Mouse (Mus musculus): ENCODE data around the gene Cidec. TPM values are rescaled to one million over a fixed set of nuclear protein-coding genes. Genes with fewer than 3 reads are reported as not detected.
A peak's percentile ranks its signal among the peaks of the same experiment; 100 is the strongest.

Gene Cidec
- polyA plus RNA-seq, 1 experiment from 2014 or later, result 31.2 TPM

GRCm38 (mm10) chr6:113443091-113443490, 7.5 kb upstream of the Cidec start:
- Histone ChIP-seq H3K27ac (replicated peaks) (peak overlapping the region; percentile 87), H3K27me3 (ENCODE audit: control insufficient read depth, insufficient read depth, low read length) (no peaks in the 10 kb centered on the region), H3K4me2 (replicated peaks; ENCODE audit: low read depth) (peak overlapping the region; percentile 94), H3K9ac (ENCODE audit: low read length) (peak overlapping the region; percentile 96), H3K9me3 (ENCODE audit: control insufficient read depth, low read length) (no peaks in the 10 kb centered on the region), H3K4me3 (ENCODE audit: low read depth, low read length) (peak overlapping the region; percentile 88), H3K4me1 (replicated peaks; ENCODE audit: control insufficient read depth, insufficient read depth) (0 out of 2 replicates have a peak, but pooled peaks cover 3% of the 10 kb centered on the region), H3K36me3 (ENCODE audit: control insufficient read depth, insufficient read depth, low read length) (no peaks in the 10 kb centered on the region)
- ATAC-seq (ENCODE audit: low FRiP score, low TSS enrichment) (no peak), DNase-seq (ENCODE audit: low spot score) (peak; percentile 20)
- WGBS, result 42% methylated on average over 12 of the region's 12 CpGs
- TF ChIP-seq CTCF (IDR thresholded peaks at IDR 0.05; ENCODE audit: low read depth) (peak; percentile 57), EP300 (optimal IDR thresholded peaks at IDR 0.05) (no peak)

GRCm38 (mm10) chr6:113442442-113443090, 7.0 kb upstream of the Cidec start, which contains the start of gene Jagn1:
TSS of gene Jagn1 (plus strand) at chr6:113442569.
- H3K27me3 ChIP-seq (ENCODE audit: control insufficient read depth, insufficient read depth, low read length), result no peaks in the 10 kb centered on the region
- DNase-seq (ENCODE audit: low spot score), result peak; percentile 94
- H3K9me3 ChIP-seq (ENCODE audit: control insufficient read depth, low read length), result no peaks in the 10 kb centered on the region
- under 1% methylated on average over 45 of the region's 45 CpGs for WGBS
- H3K4me3 ChIP-seq (ENCODE audit: low read depth, low read length), result peak within 1 kb of the TSS; percentile 88
- peak within 1 kb of the TSS; percentile 96 for H3K9ac ChIP-seq (ENCODE audit: low read length)
- H3K4me1 ChIP-seq (replicated peaks; ENCODE audit: control insufficient read depth, insufficient read depth), result 0 out of 2 replicates have a peak, but pooled peaks cover 3% of the 10 kb centered on the region
- peak within 1 kb of the TSS; percentile 94 for H3K4me2 ChIP-seq (replicated peaks; ENCODE audit: low read depth)
- H3K36me3 ChIP-seq (ENCODE audit: control insufficient read depth, insufficient read depth, low read length), result no peaks in the 10 kb centered on the region
- peak within 1 kb of the TSS; percentile 87 for H3K27ac ChIP-seq (replicated peaks)
- TF ChIP-seq CTCF (IDR thresholded peaks at IDR 0.05; ENCODE audit: low read depth), result no peak
- no peak for TF ChIP-seq EP300 (optimal IDR thresholded peaks at IDR 0.05)
- peak; percentile 78 for ATAC-seq (ENCODE audit: low FRiP score, low TSS enrichment)

- 0 out of 2 replicates have a peak, but pooled peaks cover 3% of the 10 kb centered on the region for H3K4me1 ChIP-seq (replicated peaks; ENCODE audit: control insufficient read depth, insufficient read depth)
- peak overlapping the region; percentile 88 for H3K4me3 ChIP-seq (ENCODE audit: low read depth, low read length)
- TF ChIP-seq EP300 (optimal IDR thresholded peaks at IDR 0.05) (no peak), CTCF (IDR thresholded peaks at IDR 0.05; ENCODE audit: low read depth) (no peak)
- H3K9me3 ChIP-seq (ENCODE audit: control insufficient read depth, low read length), result no peaks in the 10 kb centered on the region
- no peaks in the 10 kb centered on the region for H3K36me3 ChIP-seq (ENCODE audit: control insufficient read depth, insufficient read depth, low read length)
- no peak for DNase-seq (ENCODE audit: low spot score)
- peak overlapping the region; percentile 94 for H3K4me2 ChIP-seq (replicated peaks; ENCODE audit: low read depth)
- WGBS, result 41% methylated on average over 9 of the region's 9 CpGs
- peak overlapping the region; percentile 96 for H3K9ac ChIP-seq (ENCODE audit: low read length)
- H3K27me3 ChIP-seq (ENCODE audit: control insufficient read depth, insufficient read depth, low read length), result no peaks in the 10 kb centered on the region
- H3K27ac ChIP-seq (replicated peaks), result 0 out of 2 replicates have a peak overlapping the region, but pooled peaks have one; percentile 36
- ATAC-seq (ENCODE audit: low FRiP score, low TSS enrichment), result no peak
Observed at GRCm38 (mm10) chr6:113442087-113442441, 6.5 kb upstream of the Cidec start.

GRCm38 (mm10) chr6:113441147-113441680, 5.7 kb upstream of the Cidec start:
- DNase-seq (ENCODE audit: low spot score) (peak; percentile 89), ATAC-seq (ENCODE audit: low FRiP score, low TSS enrichment) (peak; percentile 38)
- Histone ChIP-seq H3K4me2 (replicated peaks; ENCODE audit: low read depth) (no peak overlapping the region), H3K9ac (ENCODE audit: low read length) (no peak overlapping the region), H3K36me3 (ENCODE audit: control insufficient read depth, insufficient read depth, low read length) (no peaks in the 10 kb centered on the region), H3K27ac (replicated peaks) (no peak overlapping the region), H3K4me1 (replicated peaks; ENCODE audit: control insufficient read depth, insufficient read depth) (0 out of 2 replicates have a peak, but pooled peaks cover 3% of the 10 kb centered on the region), H3K27me3 (ENCODE audit: control insufficient read depth, insufficient read depth, low read length) (no peaks in the 10 kb centered on the region), H3K4me3 (ENCODE audit: low read depth, low read length) (no peak overlapping the region), H3K9me3 (ENCODE audit: control insufficient read depth, low read length) (no peaks in the 10 kb centered on the region)
- 56% methylated on average over 7 of the region's 7 CpGs for WGBS
- TF ChIP-seq CTCF (IDR thresholded peaks at IDR 0.05; ENCODE audit: low read depth) (peak; percentile 94), EP300 (optimal IDR thresholded peaks at IDR 0.05) (no peak)

- Histone ChIP-seq H3K4me3 (ENCODE audit: low read depth, low read length) (no peak overlapping the region), H3K27ac (replicated peaks) (no peak overlapping the region), H3K9ac (ENCODE audit: low read length) (no peak overlapping the region), H3K4me1 (replicated peaks; ENCODE audit: control insufficient read depth, insufficient read depth) (0 out of 2 replicates have a peak, but pooled peaks cover 3% of the 10 kb centered on the region), H3K4me2 (replicated peaks; ENCODE audit: low read depth) (no peak overlapping the region), H3K9me3 (ENCODE audit: control insufficient read depth, low read length) (no peaks in the 10 kb centered on the region), H3K36me3 (ENCODE audit: control insufficient read depth, insufficient read depth, low read length) (no peaks in the 10 kb centered on the region), H3K27me3 (ENCODE audit: control insufficient read depth, insufficient read depth, low read length) (no peaks in the 10 kb centered on the region)
- ATAC-seq (ENCODE audit: low FRiP score, low TSS enrichment) (no peak), DNase-seq (ENCODE audit: low spot score) (no peak)
- 73% methylated on average over 3 of the region's 3 CpGs for WGBS
- TF ChIP-seq EP300 (optimal IDR thresholded peaks at IDR 0.05) (no peak), CTCF (IDR thresholded peaks at IDR 0.05; ENCODE audit: low read depth) (no peak)
Observed at GRCm38 (mm10) chr6:113440686-113441085, 5.1 kb upstream of the Cidec start.
